Mouse (Mus musculus) heart, postnatal 0 days (tissue): Measurements from ENCODE around the gene Kti12.

Source experiments
- CTCF ChIP-seq: IDR thresholded peaks from 2 replicates; pipeline ENCODE4 v1.5.1; 2016; ENCODE audit warnings: antibody characterized with exemption, control low read depth, low read depth
- EP300 ChIP-seq: IDR thresholded peaks from 2 replicates; pipeline ENCODE4 v1.6.1; 2016; ENCODE audit warnings: antibody characterized with exemption, low read depth

- TF ChIP-seq CTCF: no peak
- TF ChIP-seq EP300: no peak
Measured at GRCm38 (mm10) chr4:108890876-108891275, 43.3 kb downstream of the Kti12 start.
